Mouse (Mus musculus) cortical plate, adult 2 months (tissue): ENCODE data around the gene Bex6.

Experiments
- CTCF ChIP-seq: fragments of 200-500 bp; IDR thresholded peaks from 2 replicates; pipeline ENCODE4 v1.5.1; 2011; ENCODE audit warnings: mild to moderate bottlenecking, control low read depth, low read length; ENCODE audit not compliant: insufficient read depth; ENCODE audit errors: extremely low read depth
- POLR2A ChIP-seq: fragments of 200-500 bp; IDR thresholded peaks from 2 replicates; pipeline ENCODE4 v1.6.1; 2011; ENCODE audit warnings: mild to moderate bottlenecking, low read length, control low read depth; ENCODE audit not compliant: insufficient read depth; ENCODE audit errors: extremely low read depth

DNA sequence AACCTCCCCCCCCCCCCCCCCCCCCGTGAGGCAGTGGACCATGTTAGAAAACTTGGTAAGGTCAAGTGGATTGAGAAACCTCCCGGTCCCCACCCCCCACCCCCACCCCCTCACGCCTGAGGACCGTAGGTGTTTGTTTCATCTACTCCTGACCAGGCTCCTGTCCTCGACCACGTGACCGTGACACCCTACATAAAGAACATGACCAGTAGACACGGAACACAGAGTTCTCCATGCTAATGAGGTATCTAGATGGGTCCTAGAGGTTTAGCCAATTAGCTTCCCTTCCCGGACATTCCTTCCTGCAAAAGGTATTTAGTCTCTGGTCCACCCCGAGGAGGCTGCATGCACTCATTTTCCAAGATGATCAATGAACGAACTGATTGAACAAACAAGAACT, 6.2 kb upstream of the Bex6 start:
- TF ChIP-seq CTCF (no peak), POLR2A (no peak)
